Mouse (Mus musculus) heart, postnatal 0 days (tissue): ENCODE data around the gene Sox8.

Experiments
- CTCF ChIP-seq: IDR thresholded peaks from 2 replicates; pipeline ENCODE4 v1.5.1; 2016; ENCODE audit warnings: antibody characterized with exemption, control low read depth, low read depth
- EP300 ChIP-seq: IDR thresholded peaks from 2 replicates; pipeline ENCODE4 v1.6.1; 2016; ENCODE audit warnings: antibody characterized with exemption, low read depth

DNA sequence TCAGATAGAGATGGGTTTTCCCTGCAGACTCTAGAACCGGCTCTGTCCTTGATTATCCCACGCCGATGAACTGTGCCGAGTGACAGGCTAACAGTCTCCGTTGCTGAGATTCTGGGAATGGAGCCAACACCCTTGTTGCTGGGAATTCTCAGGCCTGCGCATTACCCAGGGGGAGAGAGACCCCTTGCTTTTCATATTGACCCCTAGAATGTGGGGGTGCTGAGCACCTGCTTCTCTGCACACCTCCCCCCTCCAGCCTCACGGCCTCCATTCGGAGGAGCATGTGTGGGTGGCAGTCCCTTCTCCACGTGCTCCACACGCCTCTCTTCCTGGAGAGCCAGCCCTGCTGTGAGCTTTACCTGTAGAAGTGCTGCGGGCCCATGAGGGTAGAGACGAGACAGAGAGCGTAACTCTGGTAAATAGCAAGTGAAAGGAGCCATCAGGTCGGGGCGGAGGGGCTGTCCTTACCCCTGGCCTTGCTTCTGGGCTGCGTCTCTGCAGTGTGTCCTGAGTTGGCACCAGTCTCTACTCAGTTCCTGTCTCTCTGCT is 48.1 kb upstream of the Sox8 start:
- TF ChIP-seq CTCF (no peak), EP300 (no peak)
